Comparison of ENCODE assay signal across 7 mouse cellular contexts in the genomic region with DNA sequence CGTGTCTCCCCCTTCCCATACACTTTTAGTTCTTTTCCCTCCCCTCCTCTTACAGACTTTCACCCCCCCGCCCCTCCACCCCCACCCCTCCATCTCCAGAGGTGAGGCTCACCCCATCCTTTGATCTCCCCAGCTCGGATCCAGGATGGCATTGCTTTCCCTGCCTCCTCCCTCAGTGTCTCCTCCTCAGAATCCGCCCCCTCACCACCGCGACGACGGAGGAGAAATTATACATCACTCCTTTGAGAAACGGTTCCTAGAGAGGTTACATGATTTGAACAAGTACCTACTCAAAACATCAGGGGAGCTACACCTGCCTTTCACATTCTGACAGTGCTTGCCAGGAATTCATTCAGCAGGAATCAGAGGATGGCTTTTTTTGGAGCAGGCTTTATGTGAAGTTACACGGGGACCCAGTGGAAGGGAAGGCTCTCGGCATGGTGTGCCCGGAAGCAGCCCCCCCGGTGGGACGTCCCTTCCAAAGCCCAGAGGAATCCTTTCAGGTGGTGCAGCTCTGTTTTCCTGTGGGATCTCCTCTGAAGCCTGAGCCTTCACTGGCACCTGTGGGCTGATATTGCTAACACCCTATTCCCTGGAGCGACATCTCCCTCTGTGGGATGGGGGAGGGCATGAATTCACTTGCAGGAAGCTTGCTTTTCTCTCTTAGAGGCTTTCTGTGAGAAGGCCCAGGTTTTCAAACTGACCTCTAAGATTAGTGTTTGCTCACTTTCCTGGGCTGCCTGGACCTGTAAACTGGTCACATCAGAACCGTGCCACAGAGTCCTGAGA. TPM values are rescaled to one million over a fixed set of nuclear protein-coding genes. Genes with fewer than 3 reads are reported as not detected.
DNase-seq lines count a peak whose midpoint lies in the region; ATAC-seq lines count a peak whose summit lies in the region.

No protein-coding gene starts in this region.

- 7% methylated on average over 16 of the region's 16 CpGs for WGBS in lung, embryonic 16.5 days
- 8% methylated on average over 15 of the region's 16 CpGs for WGBS in hindbrain, embryonic 11.5 days
- WGBS in limb, embryonic 13.5 days = 6% methylated on average over 15 of the region's 16 CpGs
- WGBS in stomach, embryonic 15.5 days = 7% methylated on average over 15 of the region's 16 CpGs

- no peak for DNase-seq in lung, adult 18-20 months
- DNase-seq in hindbrain, embryonic 11.5 days (ENCODE audit: low spot score) = no peak
- DNase-seq in gastrocnemius, postnatal 36 days = no peak
- no peak for DNase-seq in frontal cortex, postnatal 36 days (ENCODE audit: low spot score in 2 of 2)

- intact Hi-C loops in gastrocnemius, postnatal 36 days (cut with DNase I) = no loop called here

- no peaks in the 10 kb centered on the region for H3K9me3 ChIP-seq in lung, embryonic 16.5 days (ENCODE audit: control insufficient read depth, low read length)
- no peaks in the 10 kb centered on the region for H3K9me3 ChIP-seq in hindbrain, embryonic 11.5 days (ENCODE audit: control insufficient read depth, low read length)
- peaks cover 8% of the 10 kb centered on the region; the same call in 1 of the 2 replicates for H3K9me3 ChIP-seq in limb, embryonic 13.5 days
- no peaks in the 10 kb centered on the region for H3K9me3 ChIP-seq in stomach, embryonic 15.5 days

- H3K4me1 ChIP-seq in lung, embryonic 16.5 days (replicated peaks; ENCODE audit: control insufficient read depth, insufficient read depth, low read length) = peaks cover 6% of the 10 kb centered on the region; the same call in 1 of the 2 replicates
- no peaks in the 10 kb centered on the region for H3K4me1 ChIP-seq in hindbrain, embryonic 11.5 days (replicated peaks; ENCODE audit: control insufficient read depth, insufficient read depth, low read length)
- peaks cover 25% of the 10 kb centered on the region for H3K4me1 ChIP-seq in limb, embryonic 13.5 days
- 0 out of 2 replicates have a peak, but pooled peaks cover 4% of the 10 kb centered on the region for H3K4me1 ChIP-seq in stomach, embryonic 15.5 days

- H3K36me3 ChIP-seq in lung, embryonic 16.5 days (ENCODE audit: control insufficient read depth, insufficient read depth, low read length) = no peaks in the 10 kb centered on the region
- H3K36me3 ChIP-seq in hindbrain, embryonic 11.5 days (ENCODE audit: control insufficient read depth, insufficient read depth, low read length) = no peaks in the 10 kb centered on the region
- no peaks in the 10 kb centered on the region for H3K36me3 ChIP-seq in limb, embryonic 13.5 days
- no peaks in the 10 kb centered on the region for H3K36me3 ChIP-seq in stomach, embryonic 15.5 days

- no peak overlapping the region for H3K27ac ChIP-seq in lung, embryonic 16.5 days (ENCODE audit: low read length)
- H3K27ac ChIP-seq in hindbrain, embryonic 11.5 days (ENCODE audit: low read depth, low read length) = no peak overlapping the region
- H3K27ac ChIP-seq in limb, embryonic 13.5 days = no peak overlapping the region
- H3K27ac ChIP-seq in stomach, embryonic 15.5 days = no peak overlapping the region

- H3K27me3 ChIP-seq in lung, embryonic 16.5 days (ENCODE audit: control insufficient read depth, insufficient read depth, low read depth, low read length) = no peaks in the 10 kb centered on the region
- H3K27me3 ChIP-seq in hindbrain, embryonic 11.5 days (ENCODE audit: control insufficient read depth, insufficient read depth, low read length) = no peaks in the 10 kb centered on the region
- H3K27me3 ChIP-seq in limb, embryonic 13.5 days = peaks cover 7% of the 10 kb centered on the region; the same call in 1 of the 2 replicates
- no peaks in the 10 kb centered on the region for H3K27me3 ChIP-seq in stomach, embryonic 15.5 days (replicated peaks)

- peak overlapping the region; percentile 13; the same call in 1 of the 2 replicates for H3K9ac ChIP-seq in lung, embryonic 16.5 days (ENCODE audit: low read length)
- no peak overlapping the region for H3K9ac ChIP-seq in hindbrain, embryonic 11.5 days (ENCODE audit: low read depth, low read length)
- no peak overlapping the region for H3K9ac ChIP-seq in limb, embryonic 13.5 days
- no peak overlapping the region for H3K9ac ChIP-seq in stomach, embryonic 15.5 days

- H3K4me2 ChIP-seq in lung, embryonic 16.5 days (ENCODE audit: low read depth, low read length) = peak overlapping the region; percentile 37
- 0 out of 2 replicates have a peak overlapping the region, but pooled peaks have one; percentile 19 for H3K4me2 ChIP-seq in hindbrain, embryonic 11.5 days (replicated peaks; ENCODE audit: low read depth, low read length)
- peak overlapping the region; percentile 45 for H3K4me2 ChIP-seq in limb, embryonic 13.5 days (replicated peaks)
- peak overlapping the region; percentile 25; the same call in 1 of the 2 replicates for H3K4me2 ChIP-seq in stomach, embryonic 15.5 days

- 0 out of 2 replicates have a peak overlapping the region, but pooled peaks have one; percentile 0 for H3K4me3 ChIP-seq in lung, embryonic 16.5 days (ENCODE audit: low read length)
- H3K4me3 ChIP-seq in hindbrain, embryonic 11.5 days (ENCODE audit: low read depth, low read length) = no peak overlapping the region
- H3K4me3 ChIP-seq in limb, embryonic 13.5 days = 0 out of 2 replicates have a peak overlapping the region, but pooled peaks have one; percentile 2
- H3K4me3 ChIP-seq in stomach, embryonic 15.5 days (replicated peaks) = no peak overlapping the region

- ATAC-seq in lung, embryonic 16.5 days (ENCODE audit: low read depth) = no peak
- no peak for ATAC-seq in hindbrain, embryonic 11.5 days (ENCODE audit: low FRiP score)
- no peak for ATAC-seq in limb, embryonic 13.5 days (ENCODE audit: low FRiP score, low read depth)
- no peak for ATAC-seq in stomach, embryonic 15.5 days (ENCODE audit: insufficient read depth, low FRiP score, low read depth)

RNA-seq across cellular contexts. Expression of gene Bcl9, which starts 12.2 kb away (rescaled TPM):
- polyA plus RNA-seq in lung, embryonic 16.5 days (2015; fragmentation: Nextera tagmentation; extraction: Ambion mirVana) = 42.2 and 45.4 TPM in 2 replicates
- polyA plus RNA-seq in hindbrain, embryonic 11.5 days (2014; fragmentation: Nextera tagmentation; extraction: Ambion mirVana) = 55.4 and 72.3 TPM in 2 replicates
- polyA plus RNA-seq in limb, embryonic 13.5 days (2015; fragmentation: Nextera tagmentation; extraction: Ambion mirVana) = 97.4 and 102 TPM in 2 replicates
- 50.0 and 59.3 TPM in 2 replicates for polyA plus RNA-seq in stomach, embryonic 15.5 days (2015; fragmentation: Nextera tagmentation; extraction: Ambion mirVana)
- 1 to 10 TPM; 2.4 to 3.6 TPM for total RNA-seq in gastrocnemius, postnatal 36 days (2021)

Comparison
In these comparisons a context has a peak if more than half of its experiments do, and no peak if none do; other contexts are left out.
1. H3K4me3 ChIP-seq: peak in lung, embryonic 16.5 days (single experiment) and limb, embryonic 13.5 days (single experiment); none in hindbrain, embryonic 11.5 days (single experiment) and stomach, embryonic 15.5 days (single experiment).
2. Peak in every context shown above with its lines, with median percentiles within 50 percentile points of each other: H3K4me2 ChIP-seq.